Comparison of ENCODE assay signal across 8 mouse cellular contexts in genomic region chr7:27448421-27449206, GRCm38 (mm10). TPM values are rescaled to one million over a fixed set of nuclear protein-coding genes. Genes with fewer than 3 reads are reported as not detected.
DNase-seq lines count a peak whose midpoint lies in the region; ATAC-seq and TF ChIP-seq lines count a peak whose summit lies in the region.

No protein-coding gene starts in this region.

- TF ChIP-seq CTCF in bone marrow, adult 2 months (IDR thresholded peaks at IDR 0.05; ENCODE audit: control insufficient read depth, insufficient read depth, low read length): no peak

- TF ChIP-seq POLR2A in bone marrow, adult 2 months (IDR thresholded peaks at IDR 0.05; ENCODE audit: borderline replicate concordance, control insufficient read depth, low read depth, low read length): no peak

- H3K4me1 ChIP-seq in bone marrow, adult 2 months (ENCODE audit: control insufficient read depth, insufficient read depth, low read length): peaks cover 12% of the 10 kb centered on the region
- H3K4me1 ChIP-seq in erythroblast, embryonic 14.5 days (ENCODE audit: control insufficient read depth): peaks cover 60% of the 10 kb centered on the region
- peaks cover 28% of the 10 kb centered on the region for H3K4me1 ChIP-seq in hindbrain, embryonic 13.5 days (replicated peaks)
- peaks cover 47% of the 10 kb centered on the region for H3K4me1 ChIP-seq in liver, embryonic 16.5 days (ENCODE audit: control insufficient read depth, low read depth, low read length)

- DNase-seq in layer of hippocampus, adult 11-12 months (ENCODE audit: low spot score): peak; percentile 50
- DNase-seq in layer of hippocampus, postnatal 36 days: no peak
- peak; percentile 62 for DNase-seq in spleen, adult 12 weeks (ENCODE audit: low spot score)
- no peak for DNase-seq in Muller cell, postnatal 12 days (ENCODE audit: inconsistent ontology term)

- peaks cover 51% of the 10 kb centered on the region for H3K36me3 ChIP-seq in erythroblast, embryonic 14.5 days (ENCODE audit: control insufficient read depth)
- H3K36me3 ChIP-seq in hindbrain, embryonic 13.5 days: no peaks in the 10 kb centered on the region
- H3K36me3 ChIP-seq in liver, embryonic 16.5 days (ENCODE audit: control insufficient read depth, insufficient read depth): peaks cover 18% of the 10 kb centered on the region

- peaks cover 39% of the 10 kb centered on the region for H3K27me3 ChIP-seq in erythroblast, embryonic 14.5 days (ENCODE audit: control insufficient read depth)
- H3K27me3 ChIP-seq in hindbrain, embryonic 13.5 days: peaks cover 33% of the 10 kb centered on the region
- peaks cover 34% of the 10 kb centered on the region for H3K27me3 ChIP-seq in liver, embryonic 16.5 days (ENCODE audit: control insufficient read depth, insufficient read depth, low read depth, low read length)

- peaks cover 12% of the 10 kb centered on the region; the same call in 1 of the 2 replicates for H3K9me3 ChIP-seq in erythroblast, embryonic 14.5 days (ENCODE audit: control insufficient read depth, low read length)
- no peaks in the 10 kb centered on the region for H3K9me3 ChIP-seq in hindbrain, embryonic 13.5 days
- H3K9me3 ChIP-seq in liver, embryonic 16.5 days (replicated peaks; ENCODE audit: control insufficient read depth, low read length): no peaks in the 10 kb centered on the region

- ATAC-seq in hindbrain, embryonic 13.5 days (ENCODE audit: low FRiP score): no peak
- ATAC-seq in liver, embryonic 16.5 days (ENCODE audit: low read depth): peak; percentile 78

- H3K4me3 ChIP-seq in bone marrow, adult 2 months (replicated peaks; ENCODE audit: control insufficient read depth, low read depth, low read length): peak overlapping the region; percentile 82
- H3K4me3 ChIP-seq in erythroblast, embryonic 14.5 days (replicated peaks): peak overlapping the region; percentile 70
- H3K4me3 ChIP-seq in hindbrain, embryonic 13.5 days: peak overlapping the region; percentile 65
- H3K4me3 ChIP-seq in liver, embryonic 16.5 days (ENCODE audit: low read depth, low read length): peak overlapping the region; percentile 74

- peak overlapping the region; percentile 93 for H3K27ac ChIP-seq in bone marrow, adult 2 months (ENCODE audit: control insufficient read depth, insufficient read depth, low read depth, low read length, poor library complexity)
- no peak overlapping the region for H3K27ac ChIP-seq in hindbrain, embryonic 13.5 days
- H3K27ac ChIP-seq in liver, embryonic 16.5 days (ENCODE audit: low read length): peak overlapping the region; percentile 99

- H3K9ac ChIP-seq in hindbrain, embryonic 13.5 days: peak overlapping the region; percentile 69
- H3K9ac ChIP-seq in liver, embryonic 16.5 days (ENCODE audit: low read depth, low read length): peak overlapping the region; percentile 88

- peak overlapping the region; percentile 90 for H3K4me2 ChIP-seq in hindbrain, embryonic 13.5 days
- H3K4me2 ChIP-seq in liver, embryonic 16.5 days (ENCODE audit: low read depth, low read length): peak overlapping the region; percentile 87

- 34% methylated on average over 15 of the region's 15 CpGs for WGBS in bone marrow, adult 2 months
- 60% methylated on average over 15 of the region's 15 CpGs for WGBS in hindbrain, embryonic 13.5 days
- WGBS in liver, embryonic 16.5 days (ENCODE audit: insufficient replicate concordance): 21% methylated on average over 15 of the region's 15 CpGs

RNA-seq across cellular contexts. Expression of gene Blvrb, which starts 0.8 kb away (rescaled TPM):
- total RNA-seq in layer of hippocampus, postnatal 36 days (2021): 10 to 100 TPM; 16.0 to 20.0 TPM
- polyA plus RNA-seq in bone marrow, adult 2 months (2011; ENCODE audit: insufficient read depth, insufficient read length, low replicate concordance, missing spikeins): 323 and 400 TPM in 2 replicates
- polyA plus RNA-seq in erythroblast, embryonic 14.5 days (2012): 842 and 917 TPM in 2 replicates
- 18.7 and 19.3 TPM in 2 replicates for polyA plus RNA-seq in hindbrain, embryonic 13.5 days (2015; fragmentation: Nextera tagmentation; extraction: Ambion mirVana)
- polyA plus RNA-seq in liver, embryonic 16.5 days (2015; fragmentation: Nextera tagmentation; extraction: Ambion mirVana): 853 and 865 TPM in 2 replicates

RNA-seq across cellular contexts. Expression of gene Sptbn4, which starts 1.1 kb away (rescaled TPM):
- 100 to 1,000 TPM; 132 to 146 TPM for total RNA-seq in layer of hippocampus, postnatal 36 days (2021)
- 0.11 and 0.62 TPM in 2 replicates for polyA plus RNA-seq in bone marrow, adult 2 months (2011; ENCODE audit: insufficient read depth, insufficient read length, low replicate concordance, missing spikeins)
- polyA plus RNA-seq in erythroblast, embryonic 14.5 days (2012): 0.01 and 0.02 TPM in 2 replicates
- 2.2 and 2.6 TPM in 2 replicates for polyA plus RNA-seq in hindbrain, embryonic 13.5 days (2015; fragmentation: Nextera tagmentation; extraction: Ambion mirVana)
- polyA plus RNA-seq in liver, embryonic 16.5 days (2015; fragmentation: Nextera tagmentation; extraction: Ambion mirVana): 0.02 and 0.06 TPM in 2 replicates

RNA-seq across cellular contexts. Expression of gene Sertad3, which starts 25.0 kb away (rescaled TPM):
- total RNA-seq in layer of hippocampus, postnatal 36 days (2021): 1 to 10 TPM; 2.7 to 4.0 TPM
- polyA plus RNA-seq in bone marrow, adult 2 months (2011; ENCODE audit: insufficient read depth, insufficient read length, low replicate concordance, missing spikeins): 34.3 and 61.0 TPM in 2 replicates
- polyA plus RNA-seq in erythroblast, embryonic 14.5 days (2012): 9.6 and 9.9 TPM in 2 replicates
- 13.0 and 13.4 TPM in 2 replicates for polyA plus RNA-seq in hindbrain, embryonic 13.5 days (2015; fragmentation: Nextera tagmentation; extraction: Ambion mirVana)
- polyA plus RNA-seq in liver, embryonic 16.5 days (2015; fragmentation: Nextera tagmentation; extraction: Ambion mirVana): 35.5 and 37.6 TPM in 2 replicates

RNA-seq across cellular contexts. Expression of gene Sertad1, which starts 38.1 kb away (rescaled TPM):
- 1 to 10 TPM; 6.4 to 7.0 TPM for total RNA-seq in layer of hippocampus, postnatal 36 days (2021)
- 20.9 and 33.8 TPM in 2 replicates for polyA plus RNA-seq in bone marrow, adult 2 months (2011; ENCODE audit: insufficient read depth, insufficient read length, low replicate concordance, missing spikeins)
- polyA plus RNA-seq in erythroblast, embryonic 14.5 days (2012): 17.9 and 18.5 TPM in 2 replicates
- 10.7 and 11.8 TPM in 2 replicates for polyA plus RNA-seq in hindbrain, embryonic 13.5 days (2015; fragmentation: Nextera tagmentation; extraction: Ambion mirVana)
- polyA plus RNA-seq in liver, embryonic 16.5 days (2015; fragmentation: Nextera tagmentation; extraction: Ambion mirVana): 29.2 and 31.6 TPM in 2 replicates

RNA-seq across cellular contexts. Expression of gene Prx, which starts 50.5 kb away (rescaled TPM):
- under 1 TPM; 0.15 to 0.40 TPM for total RNA-seq in layer of hippocampus, postnatal 36 days (2021)
- polyA plus RNA-seq in bone marrow, adult 2 months (2011; ENCODE audit: insufficient read depth, insufficient read length, low replicate concordance, missing spikeins): 0.79 and 3.4 TPM in 2 replicates
- polyA plus RNA-seq in erythroblast, embryonic 14.5 days (2012): 0.41 TPM in 2 replicates
- polyA plus RNA-seq in hindbrain, embryonic 13.5 days (2015; fragmentation: Nextera tagmentation; extraction: Ambion mirVana): 1.4 and 1.5 TPM in 2 replicates
- polyA plus RNA-seq in liver, embryonic 16.5 days (2015; fragmentation: Nextera tagmentation; extraction: Ambion mirVana): 0.74 and 0.81 TPM in 2 replicates

Comparison
In these comparisons a context has a peak if more than half of its experiments do, and no peak if none do; other contexts are left out.
1. DNase-seq: peak in layer of hippocampus, adult 11-12 months (single experiment) and spleen, adult 12 weeks (single experiment); none in layer of hippocampus, postnatal 36 days (0 of 2) and Muller cell, postnatal 12 days (single experiment).
2. RNA of gene Blvrb, which starts 0.8 kb away (polyA plus RNA-seq): 853 to 865 TPM in liver, embryonic 16.5 days, 842 to 917 TPM in erythroblast, embryonic 14.5 days and 323 to 400 TPM in bone marrow, adult 2 months; 18.7 to 19.3 TPM in hindbrain, embryonic 13.5 days; every median in the first group is over 10 times any median in the second.
3. Peak in every context shown above with its lines, with median percentiles within 50 percentile points of each other: H3K4me3 ChIP-seq.